In the genomic region with DNA sequence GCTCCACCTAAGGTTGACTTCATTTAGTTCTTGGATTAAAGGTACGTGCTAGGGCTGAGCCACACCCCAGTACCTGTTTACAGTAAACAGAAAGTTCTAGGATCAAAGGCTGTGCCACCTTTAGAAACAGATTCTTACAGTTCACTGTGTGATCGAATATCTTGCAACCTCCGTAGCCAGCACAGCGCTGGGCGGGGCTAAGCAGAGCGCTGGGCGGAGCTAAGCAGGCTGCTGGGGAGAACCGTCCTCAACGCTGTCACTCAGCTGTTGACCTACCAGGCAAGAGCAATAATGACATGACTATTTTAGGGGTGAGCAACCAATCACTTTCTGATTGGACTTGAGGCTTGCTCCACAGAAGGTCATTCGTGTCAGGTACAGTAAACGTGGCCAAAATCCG, we compare ENCODE assay signal across 8 mouse cellular contexts. TPM values are rescaled to one million over a fixed set of nuclear protein-coding genes. Genes with fewer than 3 reads are reported as not detected.
DNase-seq lines count a peak whose midpoint lies in the region; ATAC-seq lines count a peak whose summit lies in the region.

No protein-coding gene starts in this region.

- peak; percentile 78 for ATAC-seq in granulocyte monocyte progenitor cell, adult 5-6 weeks (replicated peaks; ENCODE audit: poor library complexity, severe bottlenecking)
- ATAC-seq in megakaryocyte-erythroid progenitor cell, adult 5-6 weeks (replicated peaks; ENCODE audit: low FRiP score, low TSS enrichment, poor library complexity, severe bottlenecking) = peak; percentile 90
- ATAC-seq in cerebellum, adult (ENCODE audit: insufficient number of reproducible peaks, low FRiP score, low TSS enrichment) = no peak
- no peak for ATAC-seq in frontal cortex, adult (ENCODE audit: low TSS enrichment)

- DNase-seq in CD4-positive helper T cell, adult 2 months (ENCODE audit: low read depth, low spot score) = peak; percentile 82
- peak; percentile 89 for DNase-seq in ZHBTc4 (ENCODE audit: low read depth, low spot score)
- DNase-seq in kidney, postnatal 36 days = peak; percentile 45 to 83
- DNase-seq in layer of hippocampus, postnatal 25 days (ENCODE audit: extremely low spot score in 1 of 2, low spot score in 1 of 2) = no peak

RNA-seq across cellular contexts. Expression of a gene that starts 7.9 kb away (rescaled TPM):
- 42.5 and 46.2 TPM in 2 replicates for total RNA-seq in granulocyte monocyte progenitor cell, adult 5-6 weeks (2014; fragmentation: Nextera tagmentation)
- total RNA-seq in granulocyte monocyte progenitor cell, adult 5-6 weeks (2017) = 25.7 and 34.0 TPM in 2 replicates
- total RNA-seq in megakaryocyte-erythroid progenitor cell, adult 5-6 weeks (2014; fragmentation: Nextera tagmentation) = 42.9 and 43.9 TPM in 2 replicates
- total RNA-seq in megakaryocyte-erythroid progenitor cell, adult 5-6 weeks (2017) = 19.5 and 23.3 TPM in 2 replicates
- total RNA-seq in layer of hippocampus, postnatal 25 days (2021) = 10 to 100 TPM; 56.9 to 58.5 TPM

RNA-seq across cellular contexts. Expression of a gene that starts 34.3 kb away (rescaled TPM):
- total RNA-seq in granulocyte monocyte progenitor cell, adult 5-6 weeks (2014; fragmentation: Nextera tagmentation) = 1.1 and 2.5 TPM in 2 replicates
- total RNA-seq in granulocyte monocyte progenitor cell, adult 5-6 weeks (2017) = 1.6 and 2.0 TPM in 2 replicates
- total RNA-seq in megakaryocyte-erythroid progenitor cell, adult 5-6 weeks (2014; fragmentation: Nextera tagmentation) = 1.7 and 1.9 TPM in 2 replicates
- 2.2 and 3.1 TPM in 2 replicates for total RNA-seq in megakaryocyte-erythroid progenitor cell, adult 5-6 weeks (2017)
- 10 to 100 TPM; 27.0 to 27.9 TPM for total RNA-seq in layer of hippocampus, postnatal 25 days (2021)

RNA-seq across cellular contexts. Expression of a gene that starts 36.1 kb away (rescaled TPM):
- total RNA-seq in granulocyte monocyte progenitor cell, adult 5-6 weeks (2014; fragmentation: Nextera tagmentation) = 10.2 and 10.3 TPM in 2 replicates
- 8.6 and 8.9 TPM in 2 replicates for total RNA-seq in granulocyte monocyte progenitor cell, adult 5-6 weeks (2017)
- total RNA-seq in megakaryocyte-erythroid progenitor cell, adult 5-6 weeks (2014; fragmentation: Nextera tagmentation) = 67.0 and 82.9 TPM in 2 replicates
- total RNA-seq in megakaryocyte-erythroid progenitor cell, adult 5-6 weeks (2017) = 29.2 and 32.5 TPM in 2 replicates
- 10 to 100 TPM; 49.3 to 66.3 TPM for total RNA-seq in layer of hippocampus, postnatal 25 days (2021)

RNA-seq across cellular contexts. Expression of a gene that starts 39.0 kb away (rescaled TPM):
- not detected in 2 replicates for total RNA-seq in granulocyte monocyte progenitor cell, adult 5-6 weeks (2014; fragmentation: Nextera tagmentation)
- not detected in 2 replicates for total RNA-seq in granulocyte monocyte progenitor cell, adult 5-6 weeks (2017)
- not detected in 2 replicates for total RNA-seq in megakaryocyte-erythroid progenitor cell, adult 5-6 weeks (2014; fragmentation: Nextera tagmentation)
- not detected in 2 replicates for total RNA-seq in megakaryocyte-erythroid progenitor cell, adult 5-6 weeks (2017)
- total RNA-seq in layer of hippocampus, postnatal 25 days (2021) = not detected

Comparison
In these comparisons a context has a peak if more than half of its experiments do, and no peak if none do; other contexts are left out.
1. DNase-seq: peak in CD4-positive helper T cell, adult 2 months (single experiment), ZHBTc4 (single experiment) and kidney, postnatal 36 days (2 of 2); none in layer of hippocampus, postnatal 25 days (0 of 2).
2. ATAC-seq: peak in granulocyte monocyte progenitor cell, adult 5-6 weeks (single experiment) and megakaryocyte-erythroid progenitor cell, adult 5-6 weeks (single experiment); none in cerebellum, adult (single experiment) and frontal cortex, adult (single experiment).
3. RNA of a gene that starts 34.3 kb away (total RNA-seq): 27.0 to 27.9 TPM in layer of hippocampus, postnatal 25 days; 1.7 to 3.1 TPM in megakaryocyte-erythroid progenitor cell, adult 5-6 weeks and 1.1 to 2.5 TPM in granulocyte monocyte progenitor cell, adult 5-6 weeks; every median in the first group is over 4 times any median in the second.